Mouse (Mus musculus): ENCODE results near the gene Slc6a13. TPM values are rescaled to one million over a fixed set of nuclear protein-coding genes. Genes with fewer than 3 reads are reported as not detected.

Gene Slc6a13
- polyA plus RNA-seq, 1 experiment from 2014 or later: 3.2 TPM

GRCm38 (mm10) chr6:121337229-121337628 lies 37.2 kb downstream of the Slc6a13 start:
- Histone ChIP-seq H3K4me1 (ENCODE audit: control insufficient read depth, insufficient read depth, low read length) (no peaks in the 10 kb centered on the region), H3K9ac (ENCODE audit: low read length) (no peak overlapping the region), H3K27ac (ENCODE audit: low read depth, low read length) (no peak overlapping the region), H3K9me3 (ENCODE audit: control insufficient read depth, low read length) (no peaks in the 10 kb centered on the region), H3K27me3 (ENCODE audit: control insufficient read depth, insufficient read depth, low read length) (no peaks in the 10 kb centered on the region), H3K4me3 (ENCODE audit: low read depth, low read length) (no peak overlapping the region), H3K36me3 (ENCODE audit: control insufficient read depth, insufficient read depth, low read length) (no peaks in the 10 kb centered on the region), H3K4me2 (no peak overlapping the region)
- no peak for ATAC-seq (ENCODE audit: low FRiP score)
- DNase-seq (ENCODE audit: low spot score, missing footprints): no peak
- WGBS: 88% methylated on average over 9 of the region's 9 CpGs

GRCm38 (mm10) chr6:121337770-121338518 lies 37.9 kb downstream of the Slc6a13 start:
- Histone ChIP-seq H3K36me3 (ENCODE audit: control insufficient read depth, insufficient read depth, low read length) (no peaks in the 10 kb centered on the region), H3K4me2 (no peak overlapping the region), H3K27me3 (ENCODE audit: control insufficient read depth, insufficient read depth, low read length) (no peaks in the 10 kb centered on the region), H3K4me3 (ENCODE audit: low read depth, low read length) (no peak overlapping the region), H3K4me1 (ENCODE audit: control insufficient read depth, insufficient read depth, low read length) (no peaks in the 10 kb centered on the region), H3K9me3 (ENCODE audit: control insufficient read depth, low read length) (no peaks in the 10 kb centered on the region), H3K9ac (ENCODE audit: low read length) (no peak overlapping the region), H3K27ac (ENCODE audit: low read depth, low read length) (no peak overlapping the region)
- DNase-seq (ENCODE audit: low spot score, missing footprints) (peak; percentile 99), ATAC-seq (ENCODE audit: low FRiP score) (peak; percentile 86)
- WGBS: 38% methylated on average over 3 of the region's 3 CpGs

GRCm38 (mm10) chr6:121338519-121338896 lies 38.5 kb downstream of the Slc6a13 start:
- Histone ChIP-seq H3K36me3 (ENCODE audit: control insufficient read depth, insufficient read depth, low read length) (no peaks in the 10 kb centered on the region), H3K27me3 (ENCODE audit: control insufficient read depth, insufficient read depth, low read length) (no peaks in the 10 kb centered on the region), H3K9me3 (ENCODE audit: control insufficient read depth, low read length) (no peaks in the 10 kb centered on the region), H3K4me2 (no peak overlapping the region), H3K4me1 (ENCODE audit: control insufficient read depth, insufficient read depth, low read length) (no peaks in the 10 kb centered on the region), H3K27ac (ENCODE audit: low read depth, low read length) (no peak overlapping the region), H3K9ac (ENCODE audit: low read length) (no peak overlapping the region), H3K4me3 (ENCODE audit: low read depth, low read length) (no peak overlapping the region)
- DNase-seq (ENCODE audit: low spot score, missing footprints): no peak
- no peak; the same call in 1 of the 2 replicates for ATAC-seq (ENCODE audit: low FRiP score)
- WGBS: 51% methylated on average over 4 of the region's 4 CpGs

GRCm38 (mm10) chr6:121341650-121342049 lies 41.6 kb downstream of the Slc6a13 start:
- DNase-seq (ENCODE audit: low spot score, missing footprints): no peak
- no peak for ATAC-seq (ENCODE audit: low FRiP score)
- no peaks in the 10 kb centered on the region for H3K4me1 ChIP-seq (ENCODE audit: control insufficient read depth, insufficient read depth, low read length)
- H3K36me3 ChIP-seq (ENCODE audit: control insufficient read depth, insufficient read depth, low read length): no peaks in the 10 kb centered on the region
- H3K4me3 ChIP-seq (ENCODE audit: low read depth, low read length): no peak overlapping the region
- no peak overlapping the region for H3K9ac ChIP-seq (ENCODE audit: low read length)
- no peak overlapping the region for H3K4me2 ChIP-seq
- WGBS: 91% methylated on average over 6 of the region's 6 CpGs
- no peak overlapping the region for H3K27ac ChIP-seq (ENCODE audit: low read depth, low read length)
- no peaks in the 10 kb centered on the region for H3K27me3 ChIP-seq (ENCODE audit: control insufficient read depth, insufficient read depth, low read length)
- no peaks in the 10 kb centered on the region for H3K9me3 ChIP-seq (ENCODE audit: control insufficient read depth, low read length)

- Histone ChIP-seq H3K9me3 (ENCODE audit: control insufficient read depth, low read length) (no peaks in the 10 kb centered on the region), H3K36me3 (ENCODE audit: control insufficient read depth, insufficient read depth, low read length) (no peaks in the 10 kb centered on the region), H3K9ac (ENCODE audit: low read length) (no peak within 1 kb of the TSS), H3K4me3 (ENCODE audit: low read depth, low read length) (no peak within 1 kb of the TSS), H3K4me1 (ENCODE audit: control insufficient read depth, insufficient read depth, low read length) (no peaks in the 10 kb centered on the region), H3K27me3 (ENCODE audit: control insufficient read depth, insufficient read depth, low read length) (no peaks in the 10 kb centered on the region), H3K27ac (ENCODE audit: low read depth, low read length) (no peak within 1 kb of the TSS), H3K4me2 (no peak within 1 kb of the TSS)
- ATAC-seq (ENCODE audit: low FRiP score) (no peak), DNase-seq (ENCODE audit: low spot score, missing footprints) (no peak)
- 78% methylated on average over 15 of the region's 15 CpGs for WGBS
Observed at GRCm38 (mm10) chr6:121343026-121343770, 43.2 kb downstream of the Slc6a13 start, which contains the start of gene Slc6a12. TSS of gene Slc6a12 (plus strand) at chr6:121343076.

- H3K4me1 ChIP-seq (ENCODE audit: control insufficient read depth, insufficient read depth, low read length): no peaks in the 10 kb centered on the region
- 73% methylated on average over 6 of the region's 6 CpGs for WGBS
- no peaks in the 10 kb centered on the region for H3K27me3 ChIP-seq (ENCODE audit: control insufficient read depth, insufficient read depth, low read length)
- H3K36me3 ChIP-seq (ENCODE audit: control insufficient read depth, insufficient read depth, low read length): no peaks in the 10 kb centered on the region
- H3K9me3 ChIP-seq (ENCODE audit: control insufficient read depth, low read length): no peaks in the 10 kb centered on the region
- H3K4me3 ChIP-seq (ENCODE audit: low read depth, low read length): no peak overlapping the region
- H3K4me2 ChIP-seq: no peak overlapping the region
- H3K9ac ChIP-seq (ENCODE audit: low read length): no peak overlapping the region
- H3K27ac ChIP-seq (ENCODE audit: low read depth, low read length): no peak overlapping the region
- no peak for ATAC-seq (ENCODE audit: low FRiP score)
- no peak for DNase-seq (ENCODE audit: low spot score, missing footprints)
Observed at GRCm38 (mm10) chr6:121343771-121344123, 43.7 kb downstream of the Slc6a13 start.

- no peaks in the 10 kb centered on the region for H3K9me3 ChIP-seq (ENCODE audit: control insufficient read depth, low read length)
- no peak overlapping the region for H3K27ac ChIP-seq (ENCODE audit: low read depth, low read length)
- H3K27me3 ChIP-seq (ENCODE audit: control insufficient read depth, insufficient read depth, low read length): no peaks in the 10 kb centered on the region
- WGBS: 75% methylated on average over 5 of the region's 5 CpGs
- no peak for DNase-seq (ENCODE audit: low spot score, missing footprints)
- H3K36me3 ChIP-seq (ENCODE audit: control insufficient read depth, insufficient read depth, low read length): no peaks in the 10 kb centered on the region
- H3K9ac ChIP-seq (ENCODE audit: low read length): no peak overlapping the region
- no peaks in the 10 kb centered on the region for H3K4me1 ChIP-seq (ENCODE audit: control insufficient read depth, insufficient read depth, low read length)
- H3K4me3 ChIP-seq (ENCODE audit: low read depth, low read length): no peak overlapping the region
- no peak for ATAC-seq (ENCODE audit: low FRiP score)
- no peak overlapping the region for H3K4me2 ChIP-seq
Observed at GRCm38 (mm10) chr6:121344329-121344728, 44.3 kb downstream of the Slc6a13 start.

GRCm38 (mm10) chr6:121346428-121346827 lies 46.4 kb downstream of the Slc6a13 start:
- no peak overlapping the region for H3K27ac ChIP-seq (ENCODE audit: low read depth, low read length)
- no peak for DNase-seq (ENCODE audit: low spot score, missing footprints)
- no peaks in the 10 kb centered on the region for H3K27me3 ChIP-seq (ENCODE audit: control insufficient read depth, insufficient read depth, low read length)
- H3K9ac ChIP-seq (ENCODE audit: low read length): no peak overlapping the region
- H3K4me1 ChIP-seq (ENCODE audit: control insufficient read depth, insufficient read depth, low read length): no peaks in the 10 kb centered on the region
- 50% methylated on average over 8 of the region's 8 CpGs for WGBS
- no peaks in the 10 kb centered on the region for H3K36me3 ChIP-seq (ENCODE audit: control insufficient read depth, insufficient read depth, low read length)
- no peaks in the 10 kb centered on the region for H3K9me3 ChIP-seq (ENCODE audit: control insufficient read depth, low read length)
- H3K4me3 ChIP-seq (ENCODE audit: low read depth, low read length): no peak overlapping the region
- no peak overlapping the region for H3K4me2 ChIP-seq
- no peak for ATAC-seq (ENCODE audit: low FRiP score)

- no peaks in the 10 kb centered on the region for H3K9me3 ChIP-seq (ENCODE audit: control insufficient read depth, low read length)
- H3K36me3 ChIP-seq (ENCODE audit: control insufficient read depth, insufficient read depth, low read length): no peaks in the 10 kb centered on the region
- H3K27ac ChIP-seq (ENCODE audit: low read depth, low read length): no peak overlapping the region
- no peak overlapping the region for H3K4me3 ChIP-seq (ENCODE audit: low read depth, low read length)
- no peak overlapping the region for H3K4me2 ChIP-seq
- ATAC-seq (ENCODE audit: low FRiP score): no peak
- no peak for DNase-seq (ENCODE audit: low spot score, missing footprints)
- no peaks in the 10 kb centered on the region for H3K27me3 ChIP-seq (ENCODE audit: control insufficient read depth, insufficient read depth, low read length)
- H3K9ac ChIP-seq (ENCODE audit: low read length): no peak overlapping the region
- H3K4me1 ChIP-seq (ENCODE audit: control insufficient read depth, insufficient read depth, low read length): no peaks in the 10 kb centered on the region
- WGBS: 26% methylated on average over 2 of the region's 2 CpGs
Observed at GRCm38 (mm10) chr6:121352276-121352675, 52.2 kb downstream of the Slc6a13 start.
